Mouse (Mus musculus): Measurements from ENCODE around the gene Cops3. TPM values are rescaled to one million over a fixed set of nuclear protein-coding genes. Genes with fewer than 3 reads are reported as not detected.

Gene Cops3
- polyA plus RNA-seq, 1 experiment from 2014 or later, result 246 TPM

DNA sequence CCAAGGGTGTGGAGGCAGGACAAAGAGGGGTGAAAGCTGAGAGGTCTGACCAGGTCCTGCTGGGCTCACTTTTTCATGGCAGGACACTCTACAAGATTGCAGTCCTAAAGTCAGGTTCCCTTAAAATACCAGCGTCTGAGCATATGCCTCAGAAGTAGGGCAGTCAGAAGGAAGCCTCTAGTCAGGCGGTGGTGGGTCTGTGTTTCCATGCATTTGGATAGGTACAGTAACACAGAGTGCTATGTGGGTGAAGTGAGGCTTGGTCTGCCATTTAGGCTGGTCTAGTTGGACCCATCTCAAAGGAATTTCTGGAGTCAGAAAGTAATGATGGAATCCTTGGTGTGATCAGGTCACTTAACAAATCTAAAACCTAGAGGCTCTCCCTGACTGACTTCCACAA is 70.3 kb downstream of the Cops3 start:
- H3K4me2 ChIP-seq (replicated peaks; ENCODE audit: low read depth, low read length), result no peak overlapping the region
- H3K4me3 ChIP-seq (ENCODE audit: low read depth, low read length), result no peak overlapping the region
- ATAC-seq (ENCODE audit: low FRiP score), result no peak
- no peaks in the 10 kb centered on the region for H3K9me3 ChIP-seq (ENCODE audit: control insufficient read depth, low read length)
- H3K27ac ChIP-seq (ENCODE audit: low read depth, low read length), result no peak overlapping the region
- no peaks in the 10 kb centered on the region for H3K27me3 ChIP-seq (ENCODE audit: control insufficient read depth, insufficient read depth, low read length)
- WGBS, result 90% methylated on average over 2 of the region's 2 CpGs
- DNase-seq (ENCODE audit: low spot score), result no peak
- peaks cover 30% of the 10 kb centered on the region; the same call in 1 of the 2 replicates for H3K36me3 ChIP-seq (ENCODE audit: control insufficient read depth, insufficient read depth, low read length)
- no peaks in the 10 kb centered on the region for H3K4me1 ChIP-seq (replicated peaks; ENCODE audit: control insufficient read depth, insufficient read depth, low read length)
- no peak overlapping the region for H3K9ac ChIP-seq (ENCODE audit: low read depth, low read length)

Other genes with a start within 250 kb of the Cops3 start
- not detected in 2 replicates for gene Olfr223, start 246.5 kb downstream of the Cops3 start, polyA plus RNA-seq (2014; fragmentation: Nextera tagmentation; extraction: Ambion mirVana)
- 49.7 and 62.9 TPM in 2 replicates for gene Mprip, start 178.5 kb downstream of the Cops3 start, polyA plus RNA-seq (2014; fragmentation: Nextera tagmentation; extraction: Ambion mirVana)
- gene Pld6, start 52.2 kb downstream of the Cops3 start, polyA plus RNA-seq (2014; fragmentation: Nextera tagmentation; extraction: Ambion mirVana), result 0.31 and 0.47 TPM in 2 replicates
- gene Flcn, start 29.8 kb downstream of the Cops3 start, polyA plus RNA-seq (2014; fragmentation: Nextera tagmentation; extraction: Ambion mirVana), result 25.9 and 26.4 TPM in 2 replicates
- gene Nt5m, start 391 bp downstream of the Cops3 start, polyA plus RNA-seq (2014; fragmentation: Nextera tagmentation; extraction: Ambion mirVana), result 37.8 and 42.6 TPM in 2 replicates
- gene Med9, start 108.4 kb upstream of the Cops3 start, polyA plus RNA-seq (2014; fragmentation: Nextera tagmentation; extraction: Ambion mirVana), result 40.1 and 44.9 TPM in 2 replicates
- gene Rasd1, start 125.1 kb upstream of the Cops3 start, polyA plus RNA-seq (2014; fragmentation: Nextera tagmentation; extraction: Ambion mirVana), result 1.2 and 1.5 TPM in 2 replicates
- gene Pemt, start 206.7 kb upstream of the Cops3 start, polyA plus RNA-seq (2014; fragmentation: Nextera tagmentation; extraction: Ambion mirVana), result 5.1 and 7.2 TPM in 2 replicates